Mouse (Mus musculus): ENCODE measurements around the gene Jsrp1. TPM values are rescaled to one million over a fixed set of nuclear protein-coding genes. Genes with fewer than 3 reads are reported as not detected.

Gene Jsrp1
- polyA plus RNA-seq, 2 experiments from 2014 or later: not detected

Other genes starting within 250 kb of the Jsrp1 start
- 1 to 10 TPM; 5.2 to 8.1 TPM for gene Klf16, start 236.2 kb downstream of the Jsrp1 start, polyA plus RNA-seq (2017; shearing (Covaris generic))
- 10 to 100 TPM in 1 of 2 experiments, 1 to 10 TPM in 1; 9.4 to 11.8 TPM for gene Abhd17a, start 223.2 kb downstream of the Jsrp1 start, polyA plus RNA-seq (2017; shearing (Covaris generic))
- 100 to 1,000 TPM; 104 to 107 TPM for gene Scamp4, start 210.6 kb downstream of the Jsrp1 start, polyA plus RNA-seq (2017; shearing (Covaris generic))
- 1 to 10 TPM; 2.5 to 3.7 TPM for gene Adat3, start 210.6 kb downstream of the Jsrp1 start, polyA plus RNA-seq (2017; shearing (Covaris generic))
- gene Gm49322, start 207.5 kb downstream of the Jsrp1 start, polyA plus RNA-seq (2017; shearing (Covaris generic)): 10 to 100 TPM in 1 of 2 experiments, 1 to 10 TPM in 1; 9.5 to 11.5 TPM
- gene Csnk1g2, start 190.7 kb downstream of the Jsrp1 start, polyA plus RNA-seq (2017; shearing (Covaris generic)): 10 to 100 TPM; 13.3 to 16.1 TPM
- 1 to 10 TPM; 5.5 to 6.1 TPM for gene Btbd2, start 156.4 kb downstream of the Jsrp1 start, polyA plus RNA-seq (2017; shearing (Covaris generic))
- 10 to 100 TPM; 56.1 to 64.2 TPM for gene Mknk2, start 135.4 kb downstream of the Jsrp1 start, polyA plus RNA-seq (2017; shearing (Covaris generic))
- gene Mob3a, start 111.5 kb downstream of the Jsrp1 start, polyA plus RNA-seq (2017; shearing (Covaris generic)): 100 to 1,000 TPM; 212 to 221 TPM
- gene Izumo4, start 111.3 kb downstream of the Jsrp1 start, polyA plus RNA-seq (2017; shearing (Covaris generic)): 10 to 100 TPM; 80.1 to 96.5 TPM
- gene Ap3d1, start 71.2 kb downstream of the Jsrp1 start, polyA plus RNA-seq (2017; shearing (Covaris generic)): 10 to 100 TPM; 22.7 to 24.0 TPM
- gene Dot1l, start 58.3 kb downstream of the Jsrp1 start, polyA plus RNA-seq (2017; shearing (Covaris generic)): 10 to 100 TPM; 13.6 to 18.0 TPM
- 10 to 100 TPM; 18.9 to 19.9 TPM for gene Sf3a2, start 15.3 kb downstream of the Jsrp1 start, polyA plus RNA-seq (2017; shearing (Covaris generic))
- 100 to 1,000 TPM; 121 to 156 TPM for gene Plekhj1, start 14.9 kb downstream of the Jsrp1 start, polyA plus RNA-seq (2017; shearing (Covaris generic))
- gene Amh, start 8.3 kb downstream of the Jsrp1 start, polyA plus RNA-seq (2017; shearing (Covaris generic)): not detected
- 1,000 to 10,000 TPM; 1,826 to 2,667 TPM for gene Oaz1, start 13.2 kb upstream of the Jsrp1 start, polyA plus RNA-seq (2017; shearing (Covaris generic))
- not detected for gene Lingo3, start 30.5 kb upstream of the Jsrp1 start, polyA plus RNA-seq (2017; shearing (Covaris generic))
- gene Lsm7, start 41.7 kb upstream of the Jsrp1 start, polyA plus RNA-seq (2017; shearing (Covaris generic)): 100 to 1,000 TPM; 202 to 214 TPM
- 10 to 100 TPM in 1 of 2 experiments, 1 to 10 TPM in 1; 8.9 to 18.4 TPM for gene Sppl2b, start 41.8 kb upstream of the Jsrp1 start, polyA plus RNA-seq (2017; shearing (Covaris generic))
- not detected for gene Tmprss9, start 58.4 kb upstream of the Jsrp1 start, polyA plus RNA-seq (2017; shearing (Covaris generic))
- 100 to 1,000 TPM; 228 to 262 TPM for gene Timm13, start 87.5 kb upstream of the Jsrp1 start, polyA plus RNA-seq (2017; shearing (Covaris generic))
- 1 to 10 TPM; 2.8 to 4.5 TPM for gene Lmnb2, start 104.7 kb upstream of the Jsrp1 start, polyA plus RNA-seq (2017; shearing (Covaris generic))
- 10 to 100 TPM; 22.8 to 45.2 TPM for gene Gadd45b, start 116.6 kb upstream of the Jsrp1 start, polyA plus RNA-seq (2017; shearing (Covaris generic))
- not detected for gene Gng7, start 201.4 kb upstream of the Jsrp1 start, polyA plus RNA-seq (2017; shearing (Covaris generic))
- under 1 TPM in 1 of 2 experiments, not detected in 1; 0.11 TPM for gene Diras1, start 212.2 kb upstream of the Jsrp1 start, polyA plus RNA-seq (2017; shearing (Covaris generic))
- 1 to 10 TPM; 3.2 to 4.0 TPM for gene Slc39a3, start 223.9 kb upstream of the Jsrp1 start, polyA plus RNA-seq (2017; shearing (Covaris generic))
- 10 to 100 TPM; 54.7 to 68.3 TPM for gene Sgta, start 246.7 kb upstream of the Jsrp1 start, polyA plus RNA-seq (2017; shearing (Covaris generic))

Data from activated CD4-positive, CD25-positive, alpha-beta regulatory T cell, adult 4 months (primary cell).